16 mouse cellular contexts compared by ENCODE assay signal in genomic region chr9:30996590-30997562, GRCm38 (mm10). TPM values are rescaled to one million over a fixed set of nuclear protein-coding genes. Genes with fewer than 3 reads are reported as not detected.
DNase-seq lines count a peak whose midpoint lies in the region; ATAC-seq and TF ChIP-seq lines count a peak whose summit lies in the region.
"Had no signal": no experiment of that assay in that cellular context is flagged by ENCODE, and none has a peak within 500 bp of the region (broad histone marks: within the 10 kb centered on the region; RNA-seq: fewer than 3 reads in every experiment).

No protein-coding gene starts in this region.

- peaks cover 11% of the 10 kb centered on the region for H3K4me1 ChIP-seq in kidney, embryonic 16.5 days (ENCODE audit: insufficient read depth, low read length)
- H3K4me1 ChIP-seq in stomach, postnatal 0 days (replicated peaks; ENCODE audit: control insufficient read depth, insufficient read depth): no peaks in the 10 kb centered on the region
- no peaks in the 10 kb centered on the region for H3K4me1 ChIP-seq in hindbrain, embryonic 12.5 days
- H3K4me1 ChIP-seq: embryonic facial prominence, embryonic 12.5 days; forebrain, embryonic 15.5 days; liver, embryonic 13.5 days; megakaryocyte, embryonic 14.5 days had no signal

- ATAC-seq in kidney, embryonic 16.5 days (ENCODE audit: low FRiP score, low TSS enrichment): peak; percentile 97
- peak; percentile 76 for ATAC-seq in stomach, postnatal 0 days (ENCODE audit: low FRiP score, low TSS enrichment)
- ATAC-seq in CD4-positive, CD25-positive, alpha-beta regulatory T cell, adult 4 months: no peak
- ATAC-seq in hindbrain, embryonic 12.5 days (ENCODE audit: low FRiP score): no peak
- ATAC-seq: forebrain, embryonic 15.5 days; hindbrain, postnatal 0 days had no signal

- no peak for TF ChIP-seq EP300 in stomach, postnatal 0 days (optimal IDR thresholded peaks at IDR 0.05)

- H3K9ac ChIP-seq in kidney, embryonic 16.5 days (replicated peaks; ENCODE audit: low read length): no peak overlapping the region
- no peak overlapping the region for H3K9ac ChIP-seq in stomach, postnatal 0 days (ENCODE audit: low read length)
- no peak overlapping the region for H3K9ac ChIP-seq in hindbrain, embryonic 12.5 days
- H3K9ac ChIP-seq: embryonic facial prominence, embryonic 12.5 days; forebrain, embryonic 15.5 days; liver, embryonic 13.5 days had no signal

- no peaks in the 10 kb centered on the region for H3K36me3 ChIP-seq in kidney, embryonic 16.5 days (ENCODE audit: insufficient read depth, low read length)
- H3K36me3 ChIP-seq in stomach, postnatal 0 days (ENCODE audit: control insufficient read depth, insufficient read depth, low read length): no peaks in the 10 kb centered on the region
- no peaks in the 10 kb centered on the region for H3K36me3 ChIP-seq in hindbrain, embryonic 12.5 days
- H3K36me3 ChIP-seq: embryonic facial prominence, embryonic 12.5 days; forebrain, embryonic 15.5 days; liver, embryonic 13.5 days had no signal

- no peaks in the 10 kb centered on the region for H3K9me3 ChIP-seq in kidney, embryonic 16.5 days (ENCODE audit: low read length)
- H3K9me3 ChIP-seq in stomach, postnatal 0 days (ENCODE audit: control insufficient read depth, low read length): no peaks in the 10 kb centered on the region
- H3K9me3 ChIP-seq in hindbrain, embryonic 12.5 days (replicated peaks): no peaks in the 10 kb centered on the region
- H3K9me3 ChIP-seq: embryonic facial prominence, embryonic 12.5 days; forebrain, embryonic 15.5 days; liver, embryonic 13.5 days; megakaryocyte, embryonic 14.5 days had no signal

- WGBS in kidney, embryonic 16.5 days: 38% methylated on average over 12 of the region's 12 CpGs
- 51% methylated on average over 12 of the region's 12 CpGs for WGBS in stomach, postnatal 0 days
- WGBS in hindbrain, embryonic 12.5 days: 79% methylated on average over 12 of the region's 12 CpGs

- no peak overlapping the region for H3K4me3 ChIP-seq in kidney, embryonic 16.5 days (ENCODE audit: low read length)
- no peak overlapping the region for H3K4me3 ChIP-seq in stomach, postnatal 0 days (ENCODE audit: low read depth, low read length)
- no peak overlapping the region for H3K4me3 ChIP-seq in hindbrain, embryonic 12.5 days
- H3K4me3 ChIP-seq: embryonic facial prominence, embryonic 12.5 days; forebrain, embryonic 15.5 days; liver, embryonic 13.5 days; megakaryocyte, embryonic 14.5 days had no signal

- no peak overlapping the region for H3K4me2 ChIP-seq in kidney, embryonic 16.5 days (replicated peaks; ENCODE audit: low read depth, low read length)
- H3K4me2 ChIP-seq in stomach, postnatal 0 days (replicated peaks; ENCODE audit: low read depth): no peak overlapping the region
- no peak overlapping the region for H3K4me2 ChIP-seq in hindbrain, embryonic 12.5 days (replicated peaks)
- H3K4me2 ChIP-seq: embryonic facial prominence, embryonic 12.5 days; forebrain, embryonic 15.5 days; liver, embryonic 13.5 days had no signal

- no peaks in the 10 kb centered on the region for H3K27me3 ChIP-seq in kidney, embryonic 16.5 days (ENCODE audit: insufficient read depth, low read length)
- no peaks in the 10 kb centered on the region for H3K27me3 ChIP-seq in stomach, postnatal 0 days (ENCODE audit: control insufficient read depth, insufficient read depth, low read length)
- no peaks in the 10 kb centered on the region for H3K27me3 ChIP-seq in hindbrain, embryonic 12.5 days
- H3K27me3 ChIP-seq: embryonic facial prominence, embryonic 12.5 days; forebrain, embryonic 15.5 days; liver, embryonic 13.5 days had no signal

- no peak for TF ChIP-seq CTCF in stomach, postnatal 0 days (IDR thresholded peaks at IDR 0.05; ENCODE audit: low read depth)

- peak; percentile 6 for DNase-seq in lung, postnatal 25 days (ENCODE audit: low spot score)
- DNase-seq in lung, postnatal 14 days: no peak
- peak; percentile 61 for DNase-seq in gastrocnemius, postnatal 25 days
- peak; percentile 17 for DNase-seq in stomach, postnatal 0 days (ENCODE audit: low spot score)
- DNase-seq: adrenal gland, adult 8-10 months; cerebellum, postnatal 10 days; left cerebral cortex, postnatal 4 days; liver, embryonic 13.5 days; thymus, postnatal 36 days had no signal

- no peak overlapping the region for H3K27ac ChIP-seq in kidney, embryonic 16.5 days (ENCODE audit: low read length)
- no peak overlapping the region for H3K27ac ChIP-seq in stomach, postnatal 0 days (replicated peaks)
- no peak overlapping the region for H3K27ac ChIP-seq in hindbrain, embryonic 12.5 days
- H3K27ac ChIP-seq: embryonic facial prominence, embryonic 12.5 days; forebrain, embryonic 15.5 days; hindbrain, postnatal 0 days; liver, embryonic 13.5 days had no signal

RNA-seq across cellular contexts. Expression of gene Zbtb44, which starts 33.6 kb away (rescaled TPM):
- total RNA-seq in gastrocnemius, postnatal 25 days (2021): 10 to 100 TPM; 52.3 to 58.9 TPM
- polyA plus RNA-seq in kidney, embryonic 16.5 days (2015; fragmentation: Nextera tagmentation; extraction: Ambion mirVana): 5.3 and 6.1 TPM in 2 replicates
- polyA plus RNA-seq in stomach, postnatal 0 days (2015; fragmentation: Nextera tagmentation; extraction: Ambion mirVana): 6.5 and 8.2 TPM in 2 replicates
- polyA plus RNA-seq in CD4-positive, CD25-positive, alpha-beta regulatory T cell, adult 4 months (2017; shearing (Covaris generic)): 1 to 10 TPM; 6.3 to 6.8 TPM
- polyA plus RNA-seq in hindbrain, embryonic 12.5 days (2016; fragmentation: Nextera tagmentation; extraction: Ambion mirVana): 7.1 TPM in 2 replicates

RNA-seq across cellular contexts. Expression of gene Adamts8, which starts 54.5 kb away (rescaled TPM):
- total RNA-seq in gastrocnemius, postnatal 25 days (2021): 10 to 100 TPM in 1 of 2 experiments, 1 to 10 TPM in 1; 7.5 to 11.6 TPM
- 0.59 and 0.76 TPM in 2 replicates for polyA plus RNA-seq in kidney, embryonic 16.5 days (2015; fragmentation: Nextera tagmentation; extraction: Ambion mirVana)
- polyA plus RNA-seq in stomach, postnatal 0 days (2015; fragmentation: Nextera tagmentation; extraction: Ambion mirVana): 7.8 and 8.8 TPM in 2 replicates
- polyA plus RNA-seq in CD4-positive, CD25-positive, alpha-beta regulatory T cell, adult 4 months (2017; shearing (Covaris generic)): under 1 TPM; 0.23 to 0.27 TPM
- 1.5 and 1.6 TPM in 2 replicates for polyA plus RNA-seq in hindbrain, embryonic 12.5 days (2016; fragmentation: Nextera tagmentation; extraction: Ambion mirVana)

Comparison
In these comparisons a context has a peak if more than half of its experiments do, and no peak if none do; other contexts are left out.
1. ATAC-seq: peak in kidney, embryonic 16.5 days (single experiment) and stomach, postnatal 0 days (single experiment); none in CD4-positive, CD25-positive, alpha-beta regulatory T cell, adult 4 months (single experiment) and hindbrain, embryonic 12.5 days (single experiment).